Mouse (Mus musculus) right cerebral cortex, postnatal 10 days (tissue): ENCODE data around the gene Apod.
"Not testable (repeated sequence)": the region's sequence is repeated elsewhere in the genome, so short reads cannot be mapped to it uniquely, and the experiment has no call there.

ENCODE experiments used
- DNase-seq, 2 experiments: peaks; one replicate each; pipeline ENCODE4 v3.0.0; 2021; ENCODE audit warnings: low spot score in 2 of 2

Gene Apod

DNA sequence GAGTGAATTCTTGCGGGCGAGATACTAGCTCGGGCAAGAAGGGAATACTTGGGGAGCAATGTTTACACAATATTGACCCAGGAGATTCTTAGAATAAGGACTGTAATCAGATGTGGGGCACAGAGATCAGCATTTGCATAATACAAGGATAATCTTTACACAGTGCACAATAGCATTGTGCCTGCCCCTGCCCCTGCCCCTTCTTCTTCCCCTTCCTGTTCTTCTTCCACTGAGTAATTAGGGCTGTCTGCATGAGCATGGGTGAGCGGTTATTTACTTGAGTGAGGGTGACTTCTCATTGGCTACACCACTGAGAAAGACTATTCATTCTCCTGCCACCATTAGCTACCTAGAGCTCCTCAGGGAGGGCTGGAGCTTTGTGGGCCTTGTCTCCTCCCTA is 6.9 kb upstream of the Apod start:
- DNase-seq = no peak

DNA sequence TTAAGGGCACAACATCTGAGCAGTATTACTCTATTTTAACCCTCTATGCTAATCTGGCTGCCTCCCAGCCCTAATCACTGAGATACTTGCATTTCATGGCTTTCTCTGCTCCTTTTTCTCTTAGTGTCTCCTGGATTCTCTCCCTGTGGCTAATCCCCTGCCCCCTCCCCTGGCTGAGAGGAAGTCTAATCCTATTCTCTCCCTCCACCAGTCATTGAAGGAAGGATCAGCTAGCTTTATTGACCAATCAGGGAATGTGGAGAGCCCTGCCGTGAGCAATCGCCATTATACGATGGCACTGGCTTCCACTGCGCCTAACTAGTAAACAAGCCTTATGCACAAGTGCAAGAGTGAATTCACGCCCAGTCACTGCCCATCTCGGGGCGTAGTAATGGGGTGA is 6.3 kb upstream of the Apod start:
- DNase-seq = no peak

DNA sequence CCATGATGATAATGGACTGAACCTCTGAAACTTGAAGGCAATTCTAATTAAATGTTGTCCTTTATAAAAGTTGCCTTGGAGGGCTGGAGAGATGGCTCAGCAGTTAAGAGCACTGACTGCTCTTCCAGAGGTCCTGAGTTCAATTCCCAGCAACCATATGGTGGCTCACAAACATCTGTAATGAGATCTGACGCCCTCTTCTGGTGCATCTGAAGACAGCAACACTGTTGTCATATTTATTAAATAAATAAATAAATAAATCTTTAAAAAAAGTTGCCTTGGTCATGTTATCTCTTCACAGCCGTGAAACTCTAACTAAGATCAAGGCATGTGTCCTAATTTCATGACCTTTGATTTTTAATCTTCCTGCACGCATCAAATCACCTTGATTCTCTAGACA is 5.1 kb upstream of the Apod start:
- not testable (repeated sequence) for DNase-seq

DNA sequence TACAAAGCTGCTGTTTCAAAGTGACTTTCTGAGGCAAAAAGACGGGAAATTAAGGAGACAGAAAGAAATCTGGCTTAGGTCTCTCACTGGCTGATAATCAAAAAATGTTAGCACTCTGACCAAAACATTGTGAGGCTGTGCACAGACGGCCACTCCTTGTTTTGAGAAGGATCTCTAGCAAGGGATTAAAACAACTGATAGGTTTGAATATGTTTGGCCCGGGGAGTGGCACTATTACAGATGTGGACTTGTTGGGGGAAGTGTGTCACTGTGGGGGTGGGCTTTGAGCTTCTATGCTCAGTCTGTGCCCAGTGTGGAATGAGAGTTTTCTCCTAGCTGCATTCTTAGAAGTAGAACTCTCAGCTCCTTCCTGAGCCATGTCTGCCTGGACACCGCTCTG is 4.7 kb upstream of the Apod start:
- no peak for DNase-seq

DNA sequence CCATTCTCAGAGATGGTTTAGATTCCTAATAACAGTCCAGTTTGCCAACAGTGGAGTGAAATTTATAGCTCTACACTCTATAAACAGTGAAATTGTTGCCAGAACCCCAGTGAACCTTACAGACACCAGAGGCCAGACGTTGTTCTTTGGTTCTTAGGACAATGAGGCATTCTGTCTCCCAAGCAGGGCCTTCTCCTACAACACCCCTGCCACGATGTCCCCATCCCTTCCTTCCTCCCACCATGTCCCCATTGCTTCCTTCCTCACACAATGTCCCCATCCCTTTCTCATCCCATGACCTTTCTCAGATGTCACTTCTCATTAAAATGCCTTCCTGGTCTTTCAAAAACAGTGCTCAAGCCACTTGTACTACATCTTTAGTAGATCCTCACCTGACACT is 3.8 kb upstream of the Apod start:
- DNase-seq = no peak

DNA sequence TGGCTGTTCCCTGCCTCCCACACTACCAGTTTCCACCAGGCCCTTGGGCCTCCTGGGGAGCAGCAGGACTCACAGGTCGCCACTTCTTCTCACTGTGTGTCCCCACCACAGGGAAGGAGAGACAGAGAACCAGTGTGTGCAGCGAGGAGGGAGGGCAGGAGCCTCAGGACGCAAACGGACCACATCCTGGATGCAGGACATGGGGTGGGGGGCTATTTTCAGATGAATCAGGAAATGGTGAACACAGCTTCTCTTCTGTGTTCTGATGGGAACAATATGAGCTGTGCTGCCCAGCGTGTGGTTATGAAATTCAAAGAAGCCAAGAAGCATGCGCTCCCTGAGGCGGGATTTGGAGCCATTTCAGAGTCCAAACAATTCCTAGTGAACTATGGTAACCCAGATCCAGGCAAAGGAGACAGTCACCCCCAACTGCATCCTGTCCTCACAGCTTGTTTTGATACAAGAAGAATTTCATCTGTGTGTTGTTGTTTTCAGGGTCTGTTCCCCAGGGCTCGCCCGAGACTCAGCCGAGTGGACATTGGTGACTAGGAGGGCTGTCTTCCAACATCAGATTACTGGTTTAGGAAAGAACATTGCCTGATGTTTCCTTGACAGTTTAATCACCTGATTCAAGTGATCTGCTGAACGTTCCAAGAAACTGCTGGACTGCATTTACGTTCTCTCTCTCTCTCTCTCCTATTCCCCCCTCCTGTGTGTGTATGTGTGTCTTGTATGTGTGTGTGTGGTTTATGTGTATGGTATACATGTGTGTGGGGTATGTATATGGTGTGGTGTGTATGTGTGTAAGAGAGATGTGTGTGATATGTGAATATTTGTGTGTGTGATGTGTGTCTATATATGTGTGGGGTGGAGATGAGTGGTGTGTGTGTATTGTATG is 1.9 kb upstream of the Apod start:
- DNase-seq = not testable (repeated sequence)

DNA sequence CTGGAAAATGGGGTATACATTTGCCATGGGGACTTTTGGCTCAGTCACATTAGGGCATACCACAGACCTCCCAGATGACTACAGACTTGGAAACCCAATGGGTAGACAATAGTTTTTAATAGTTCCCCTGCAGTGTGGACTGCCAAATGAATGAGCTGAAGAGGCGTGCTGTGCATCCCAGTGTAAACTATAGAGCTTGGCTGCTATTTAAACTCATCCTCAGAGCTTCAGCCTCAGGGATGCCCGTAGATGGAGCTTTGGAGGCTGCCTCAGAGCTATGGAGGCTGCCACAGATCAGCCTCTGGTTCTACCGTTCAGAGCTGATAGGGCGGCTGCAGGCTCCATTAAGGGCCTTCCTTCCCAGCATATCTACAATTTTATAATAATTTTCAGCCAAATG is 686 bp upstream of the Apod start:
- no peak for DNase-seq

DNA sequence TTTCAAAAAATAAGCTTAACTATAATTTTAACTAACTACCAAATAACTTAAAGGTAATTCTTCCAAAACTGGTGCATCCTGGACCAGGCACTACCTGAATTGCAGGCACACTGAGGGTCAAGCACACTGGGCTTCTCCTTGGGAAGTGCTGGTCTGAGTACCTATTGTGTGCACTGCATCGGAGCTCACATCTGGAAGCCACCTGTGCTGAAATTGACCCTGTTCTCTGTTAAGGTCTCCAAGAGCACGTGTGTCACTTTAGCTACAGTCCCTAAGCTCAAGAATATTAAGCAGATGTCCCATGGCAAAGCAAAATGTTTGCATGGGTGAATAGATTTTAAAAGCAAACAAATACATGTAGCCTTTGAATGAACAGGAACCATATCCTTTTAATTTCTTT is 997 bp downstream of the Apod start:
- DNase-seq = no peak

DNA sequence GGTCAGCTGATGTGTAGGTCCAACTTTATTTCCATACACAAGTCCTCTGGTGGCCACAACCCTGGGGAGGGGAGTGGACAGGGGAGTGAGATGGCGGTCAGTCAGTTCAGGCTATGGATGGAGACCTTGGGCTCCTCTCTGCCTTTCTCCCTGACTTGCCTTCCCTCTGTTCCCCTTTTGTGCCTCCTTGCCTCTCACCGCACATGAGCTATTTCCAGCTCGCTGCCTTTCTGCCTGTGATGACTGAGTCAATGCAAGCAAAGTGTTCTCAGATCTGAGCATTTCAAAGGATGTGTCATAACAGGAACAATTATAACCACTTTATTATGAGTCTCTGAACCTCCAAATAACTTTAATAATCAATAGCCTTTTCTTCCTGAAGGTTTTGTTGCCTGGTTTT is 2.3 kb downstream of the Apod start:
- peak in 1 of 2 experiments; percentile 47 for DNase-seq

DNA sequence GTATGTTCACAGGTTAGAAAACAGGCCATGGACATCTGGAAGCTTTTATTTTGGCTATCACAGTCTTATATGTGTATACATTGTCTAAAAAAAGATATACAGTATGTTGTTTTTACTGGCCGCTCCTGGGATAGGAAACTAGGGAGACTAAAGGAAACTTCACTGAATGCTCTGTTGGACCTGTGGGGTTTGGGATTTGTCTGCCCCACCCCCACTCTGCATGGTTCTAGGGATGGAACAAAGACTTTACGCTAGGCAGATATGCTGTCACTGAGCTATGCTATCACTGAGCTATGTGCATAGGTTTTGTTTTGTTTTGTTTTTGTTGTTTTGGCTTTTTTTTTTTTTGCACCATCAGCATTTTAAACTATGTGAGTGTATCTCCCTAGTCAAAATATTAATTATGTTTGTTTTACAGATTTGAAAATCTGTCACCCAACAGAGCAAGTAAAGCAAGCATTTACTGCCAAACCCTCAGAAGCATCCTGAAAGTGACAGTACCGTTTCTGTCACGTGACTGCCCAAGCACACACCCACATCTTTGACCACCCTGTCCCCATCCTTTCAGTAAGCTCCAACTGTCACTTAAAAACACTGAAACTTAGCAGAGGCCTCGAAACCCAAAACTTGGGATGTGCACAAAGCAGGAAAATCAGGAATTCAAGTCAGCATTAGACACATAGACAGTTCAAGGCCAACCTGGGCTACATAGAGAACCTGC is 9.2 kb downstream of the Apod start:
- no peak for DNase-seq

DNA sequence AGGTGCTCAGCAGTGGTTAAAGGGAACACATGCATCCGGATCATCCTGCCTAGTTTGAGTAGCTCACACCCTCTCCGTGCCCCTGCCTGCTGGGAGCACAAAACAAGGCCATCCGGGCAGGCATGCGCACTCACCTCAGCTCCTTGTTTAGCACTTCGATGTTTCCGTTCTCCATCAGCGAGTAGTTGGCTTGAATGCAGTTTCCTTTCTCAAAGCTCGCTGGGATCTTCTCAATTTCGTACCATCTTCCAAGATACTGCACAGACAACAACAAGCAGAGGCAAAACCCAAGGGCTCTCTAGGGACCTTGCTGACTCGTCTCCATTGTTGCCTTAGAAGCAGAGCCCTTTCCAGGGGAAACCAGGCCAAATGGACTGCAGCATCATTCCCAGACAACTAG is 11.3 kb downstream of the Apod start:
- DNase-seq = no peak

DNA sequence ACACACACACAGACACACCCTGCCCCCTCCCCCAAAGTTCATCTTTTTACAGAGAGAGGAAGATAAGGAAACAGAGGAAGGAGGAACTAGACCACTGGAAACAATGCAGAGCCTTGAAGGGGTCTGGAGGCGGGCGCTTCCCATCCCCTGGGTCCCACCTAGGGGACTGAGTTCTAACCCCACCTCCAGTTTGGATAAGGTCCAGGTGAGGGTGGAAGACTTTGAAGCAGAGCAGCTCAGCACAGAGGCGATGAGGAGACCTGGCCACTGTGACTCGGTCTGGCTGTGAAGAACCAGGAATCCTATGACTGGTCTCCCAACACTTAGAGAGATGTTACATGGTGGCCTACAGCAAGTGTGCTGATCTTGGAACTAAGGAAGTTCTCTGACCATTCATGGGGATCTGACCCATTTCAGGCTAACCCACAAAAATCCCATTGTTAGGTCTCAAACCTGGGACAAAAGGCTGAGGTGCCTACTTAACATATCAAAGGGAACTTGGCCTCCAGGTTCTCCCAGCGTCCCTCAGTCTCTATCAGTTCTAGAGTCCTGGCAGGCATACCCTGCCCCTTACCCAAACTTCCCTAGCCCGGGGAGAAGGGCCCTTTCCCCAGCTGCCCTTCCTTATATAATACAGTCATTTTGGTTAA is 13.6 kb downstream of the Apod start:
- no peak for DNase-seq

DNA sequence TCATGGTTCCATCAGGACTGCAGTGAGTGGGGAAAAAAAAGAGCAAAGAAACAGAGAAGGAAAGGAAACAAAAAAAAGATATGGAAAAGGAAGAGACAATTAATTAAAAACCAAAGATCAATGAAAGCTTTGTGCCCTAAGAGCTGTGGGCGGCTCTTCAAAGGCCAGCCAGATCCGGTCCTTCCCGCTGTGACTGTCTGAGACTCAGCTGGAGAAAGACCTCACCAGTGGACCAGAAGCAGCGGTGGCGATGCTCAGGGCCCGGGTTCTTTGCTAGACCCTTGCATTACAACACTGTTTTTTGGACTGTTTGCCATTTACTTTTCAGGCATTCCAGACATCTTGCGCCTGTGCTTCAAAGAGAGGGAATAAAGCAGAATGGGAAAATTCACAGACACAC is 14.1 kb downstream of the Apod start:
- DNase-seq = no peak

DNA sequence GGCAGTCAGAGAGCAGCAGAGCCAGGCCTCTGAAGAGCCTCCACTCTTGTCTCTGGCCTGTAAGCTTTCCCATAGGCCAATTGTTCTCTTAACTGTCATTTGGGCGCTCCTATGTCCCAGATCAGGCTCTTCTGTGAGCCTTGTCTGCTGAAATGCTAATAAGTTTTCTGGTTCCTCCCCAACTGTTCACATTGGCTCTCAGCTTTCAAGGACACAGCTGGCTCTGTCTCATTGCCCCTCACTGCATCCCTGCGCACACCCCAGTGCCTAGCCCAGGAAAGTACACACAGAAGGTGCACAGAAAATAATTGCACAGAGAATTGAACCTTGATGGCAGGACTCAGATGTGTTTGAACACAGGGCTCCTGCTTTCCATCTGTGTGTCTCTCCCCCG is 14.7 kb downstream of the Apod start:
- no peak for DNase-seq

DNA sequence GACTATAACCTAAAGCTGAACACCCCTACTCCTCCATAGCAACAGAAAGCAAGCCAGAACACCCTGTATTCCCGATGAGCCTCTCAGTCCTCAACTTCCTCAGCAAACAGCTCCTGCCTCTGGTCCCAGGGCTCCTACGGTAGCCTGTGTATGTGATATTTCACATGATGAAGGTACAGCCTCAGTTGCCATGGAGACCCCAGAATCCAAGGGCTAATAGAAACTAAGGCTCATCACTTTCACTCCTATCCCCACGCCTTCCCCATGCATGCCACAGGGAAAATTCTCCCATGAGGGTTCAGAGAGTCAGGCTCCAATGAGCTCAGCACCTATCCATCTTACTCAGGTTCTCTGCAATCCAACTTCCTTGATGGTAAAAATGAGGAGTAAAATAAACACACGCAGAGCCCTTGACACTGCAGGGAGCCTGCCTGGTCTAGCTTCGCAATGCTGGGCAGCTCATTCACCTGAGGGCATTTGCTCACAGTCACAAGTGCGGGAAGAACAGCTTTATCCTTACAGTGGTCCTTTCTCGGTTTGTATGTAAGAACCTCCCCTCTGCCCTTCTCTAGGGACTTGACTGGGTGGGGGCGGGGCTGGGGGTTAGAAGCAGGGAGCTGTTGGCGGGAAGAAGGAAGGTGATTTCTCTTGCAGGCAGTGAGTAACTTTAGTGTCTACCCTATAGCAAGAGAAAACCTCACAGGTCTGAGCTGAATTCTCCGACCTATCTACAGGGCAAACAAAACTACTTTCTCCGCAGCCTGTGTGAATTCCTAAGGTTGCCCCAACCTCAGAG is 15.2 kb downstream of the Apod start:
- no peak for DNase-seq

DNA sequence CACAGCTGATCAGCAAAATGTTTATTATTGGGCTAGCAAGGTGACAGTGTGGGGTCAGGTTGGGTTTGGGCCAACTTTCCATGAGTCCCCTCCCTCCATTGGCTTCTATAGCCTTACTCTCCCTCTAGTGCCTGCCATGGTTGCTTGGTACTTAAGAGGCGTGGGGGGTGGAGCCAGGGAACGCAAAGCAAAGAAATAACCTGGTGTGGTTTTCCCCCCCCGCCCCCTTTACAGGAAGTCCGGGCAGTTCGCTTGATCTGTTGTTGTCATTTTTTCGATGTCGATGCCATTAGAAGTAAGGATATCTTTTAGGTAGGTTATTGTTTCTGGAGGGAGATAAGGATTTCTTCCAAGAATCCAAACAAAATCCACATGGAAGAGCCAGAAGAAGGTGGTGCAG is 17.5 kb downstream of the Apod start:
- no peak for DNase-seq

DNA sequence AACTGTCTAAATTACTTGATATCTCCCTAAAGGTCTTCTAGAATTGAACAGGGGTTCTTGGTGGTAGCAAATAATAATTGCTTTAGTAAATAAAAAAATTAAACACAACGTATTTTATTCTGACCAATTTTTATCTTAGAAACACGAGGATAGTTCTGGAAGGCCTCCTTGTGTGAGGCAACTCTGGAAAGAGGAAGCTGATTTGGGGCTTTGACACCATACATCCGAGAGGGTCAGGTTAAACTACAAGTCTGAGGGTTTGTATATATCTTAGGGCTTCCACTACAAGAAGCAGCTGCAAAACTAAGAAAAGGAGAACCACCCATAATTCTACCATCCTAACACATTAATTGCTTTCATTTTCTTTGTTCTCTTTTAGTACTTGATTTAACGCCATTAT is 20.8 kb downstream of the Apod start:
- no peak for DNase-seq

DNA sequence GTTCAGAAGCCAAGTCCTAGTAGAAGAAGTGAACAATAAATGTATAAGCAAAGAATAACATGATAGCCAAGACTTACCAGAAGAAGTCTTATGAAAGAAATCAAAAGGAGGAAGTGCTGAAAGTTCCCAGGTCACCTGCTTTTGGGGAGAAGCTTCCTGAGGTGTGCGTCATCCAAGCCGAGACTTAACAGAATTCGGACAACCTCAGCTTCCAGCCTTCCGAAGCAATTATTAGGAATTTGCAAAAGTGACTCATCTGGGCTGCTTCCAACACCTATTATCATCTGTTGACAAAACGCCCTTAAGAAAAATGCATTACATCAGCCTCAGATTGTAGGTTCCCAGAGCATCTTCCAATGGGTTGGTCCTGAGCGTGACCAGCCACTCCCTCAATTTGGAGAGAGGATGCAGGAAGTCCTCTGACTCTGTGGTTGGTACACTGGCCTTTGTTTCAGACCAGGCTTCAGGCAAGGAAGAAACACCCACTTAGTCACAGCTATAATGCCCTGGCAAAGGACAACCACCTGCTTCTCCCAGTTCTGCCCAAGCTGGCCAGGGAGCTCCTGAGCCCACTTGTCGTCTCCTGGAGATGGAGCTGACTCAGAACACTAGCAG is 23.8 kb downstream of the Apod start:
- DNase-seq = no peak

DNA sequence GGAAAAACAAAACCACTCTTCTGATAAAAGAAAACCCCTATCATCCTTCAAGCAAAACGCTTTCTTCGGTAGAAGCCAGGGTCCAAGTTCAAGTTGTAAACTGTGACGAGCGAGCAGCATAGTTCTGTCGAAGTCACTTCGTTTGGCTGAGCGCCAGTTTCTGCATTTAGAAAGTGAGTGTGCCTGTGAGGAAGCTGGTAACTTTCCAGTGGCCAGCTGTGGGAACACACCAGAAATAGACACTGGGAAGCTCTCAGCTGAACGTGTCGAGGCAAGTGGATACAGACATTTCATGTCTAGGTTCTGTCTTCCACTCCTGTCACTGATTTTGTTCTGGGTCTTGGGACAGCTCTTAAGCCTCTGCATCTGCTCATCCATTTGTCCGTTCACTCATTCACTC is 24.3 kb downstream of the Apod start:
- DNase-seq = peak; percentile 88 to 92

DNA sequence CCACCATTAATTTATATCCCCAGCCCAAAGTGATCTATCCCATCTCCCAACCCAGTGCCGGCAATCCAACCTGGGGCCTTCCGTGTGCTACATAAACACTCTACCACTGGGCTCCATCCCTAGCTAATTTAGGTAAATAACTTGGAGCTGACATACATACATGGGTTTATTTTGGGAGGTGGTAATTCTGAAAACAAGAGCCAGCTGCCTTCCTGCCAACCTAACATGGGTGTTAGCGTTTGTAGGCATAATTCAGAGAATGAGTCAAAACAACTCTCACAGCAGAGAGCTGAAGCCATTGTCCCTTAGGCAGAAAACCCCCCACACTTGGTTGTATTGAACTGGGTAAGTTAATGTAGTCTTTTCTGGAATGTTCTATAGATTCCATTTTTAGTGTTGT is 26.9 kb downstream of the Apod start:
- peak in 1 of 2 experiments; percentile 63 for DNase-seq

DNA sequence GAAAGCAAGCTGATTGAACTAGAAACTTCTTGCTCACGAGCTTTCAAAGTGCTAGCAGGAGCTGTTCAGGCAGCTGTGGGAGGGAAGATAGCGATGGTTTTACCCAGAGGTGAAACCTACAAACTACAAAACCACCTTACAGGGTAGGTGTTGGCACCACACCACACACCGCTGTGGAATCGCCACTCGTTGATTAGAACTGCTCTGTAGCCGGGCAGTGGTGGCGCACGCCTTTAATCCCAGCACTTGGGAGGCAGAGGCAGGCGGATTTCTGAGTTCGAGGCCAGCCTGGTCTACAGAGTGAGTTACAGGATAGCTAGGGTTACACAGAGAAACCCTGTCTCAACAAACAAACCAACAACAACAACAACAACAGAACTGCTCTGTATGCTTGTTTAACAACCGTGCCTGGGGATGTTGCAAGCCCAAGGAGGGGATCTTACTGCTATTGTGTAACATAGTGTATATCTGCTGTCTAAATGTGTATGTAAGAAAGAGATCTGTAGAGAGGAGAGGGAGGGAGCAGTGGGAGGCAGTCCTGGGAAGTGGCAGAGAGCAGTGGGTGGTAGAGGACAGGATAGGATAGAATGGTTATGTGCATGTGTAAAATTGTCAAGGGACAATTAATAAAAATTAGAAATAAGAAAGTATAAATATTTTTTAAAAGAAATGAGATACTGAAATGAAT is 27.7 kb downstream of the Apod start:
- no peak for DNase-seq
